8 mouse cellular contexts compared by ENCODE assay signal in genomic region chr11:104316685-104317400, GRCm38 (mm10).
DNase-seq lines count a peak whose midpoint lies in the region; ATAC-seq lines count a peak whose summit lies in the region.

No protein-coding gene starts in this region.

- ATAC-seq in erythroid progenitor cell, adult 5-6 weeks (replicated peaks; ENCODE audit: low FRiP score, poor library complexity, severe bottlenecking) = no peak

- peak; percentile 27 for DNase-seq in adrenal gland, postnatal 14 days
- DNase-seq in adrenal gland, postnatal 25 days = no peak
- DNase-seq in urinary bladder, postnatal 14 days (ENCODE audit: low spot score) = peak; percentile 49
- DNase-seq in urinary bladder, postnatal 4 days (ENCODE audit: low spot score in 2 of 2) = no peak
- peak; percentile 34 to 44 for DNase-seq in kidney, postnatal 4 days
- DNase-seq in yolk sac, embryonic 10.5 days (ENCODE audit: low spot score) = peak; percentile 57
- no peak for DNase-seq in layer of hippocampus, adult 9-11 months

Comparison
In these comparisons a context has a peak if more than half of its experiments do, and no peak if none do; other contexts are left out.
1. DNase-seq: peak in adrenal gland, postnatal 14 days (single experiment), urinary bladder, postnatal 14 days (single experiment), kidney, postnatal 4 days (2 of 2) and yolk sac, embryonic 10.5 days (single experiment); none in adrenal gland, postnatal 25 days (single experiment), urinary bladder, postnatal 4 days (0 of 2) and layer of hippocampus, adult 9-11 months (single experiment).